Mouse (Mus musculus) cerebellum, adult 8-10 months (tissue): ENCODE measurements around the gene Dyrk2.

Source experiments
- DNase-seq: peaks from one replicate; pipeline ENCODE4 v3.0.0; 2022

The Dyrk2 gene

GRCm38 (mm10) chr10:118840598-118840997 lies 29.4 kb downstream of the Dyrk2 start:
- DNase-seq = no peak

- DNase-seq = no peak
These were observed 30.5 kb downstream of the Dyrk2 start for GRCm38 (mm10) chr10:118839343-118840141.

- DNase-seq = no peak
These were observed 32.4 kb downstream of the Dyrk2 start for GRCm38 (mm10) chr10:118837636-118838035.

- DNase-seq = no peak
These were observed 38.8 kb downstream of the Dyrk2 start for GRCm38 (mm10) chr10:118831190-118831589.

- no peak for DNase-seq
These were observed 40.4 kb downstream of the Dyrk2 start for GRCm38 (mm10) chr10:118829641-118830040.

- DNase-seq = no peak
These were observed 42.9 kb downstream of the Dyrk2 start for GRCm38 (mm10) chr10:118827116-118827515.

GRCm38 (mm10) chr10:118824830-118825229 lies 45.2 kb downstream of the Dyrk2 start:
- no peak for DNase-seq

- DNase-seq = no peak
These were observed 49.1 kb downstream of the Dyrk2 start for GRCm38 (mm10) chr10:118820901-118821300.

GRCm38 (mm10) chr10:118819846-118820245 lies 50.2 kb downstream of the Dyrk2 start:
- DNase-seq = no peak

GRCm38 (mm10) chr10:118817089-118817488 lies 52.9 kb downstream of the Dyrk2 start:
- DNase-seq = no peak

- no peak for DNase-seq
These were observed 58.1 kb downstream of the Dyrk2 start for GRCm38 (mm10) chr10:118811945-118812344.

GRCm38 (mm10) chr10:118810908-118811711 lies 58.9 kb downstream of the Dyrk2 start:
- no peak for DNase-seq
